Mouse (Mus musculus) adrenal gland, adult 18-20 months (tissue): ENCODE data around the gene Acot7. TPM values are rescaled to one million over a fixed set of nuclear protein-coding genes. Genes with fewer than 3 reads are reported as not detected.
A peak's percentile ranks its signal among the peaks of the same experiment; 100 is the strongest.

Experiments used
- DNase-seq, 2 experiments: peaks; one replicate each; pipeline ENCODE4 v3.0.0; 2021 to 2022; ENCODE audit warnings: low spot score in 2 of 2
- total RNA-seq, 2 experiments: library from RNA; stranded (reverse); gene quantifications; 1 replicate in 1 of 2; 2 replicates in 1 of 2; pipeline ENCODE4 v1.2.3; 2021

The Acot7 gene
- total RNA-seq, 2 experiments from 2014 or later: 45.7 to 54.0 TPM

- DNase-seq: no peak
Observed at GRCm38 (mm10) chr4:152270599-152270998, 92.7 kb downstream of the Acot7 start.

GRCm38 (mm10) chr4:152271334-152271733 is 93.4 kb downstream of the Acot7 start:
- no peak for DNase-seq

- no peak for DNase-seq
Observed at GRCm38 (mm10) chr4:152272006-152272405, 94.1 kb downstream of the Acot7 start.

GRCm38 (mm10) chr4:152272449-152273049 is 94.6 kb downstream of the Acot7 start:
- no peak for DNase-seq

GRCm38 (mm10) chr4:152273191-152273590 is 95.3 kb downstream of the Acot7 start:
- no peak for DNase-seq

GRCm38 (mm10) chr4:152273621-152274236 is 95.8 kb downstream of the Acot7 start, which contains the start of gene Gpr153:
Gene Gpr153, plus strand, starts transcription at chr4:152274232.
- DNase-seq: peak; percentile 41 to 64

GRCm38 (mm10) chr4:152274681-152275131 is 96.8 kb downstream of the Acot7 start:
- DNase-seq: no peak

- DNase-seq: no peak
Observed at GRCm38 (mm10) chr4:152276389-152277347, 98.7 kb downstream of the Acot7 start.

- no peak for DNase-seq
Observed at GRCm38 (mm10) chr4:152277916-152278315, 100.0 kb downstream of the Acot7 start.

- DNase-seq: no peak
Observed at GRCm38 (mm10) chr4:152278986-152279385, 101.1 kb downstream of the Acot7 start.

- DNase-seq: no peak
Observed at GRCm38 (mm10) chr4:152281601-152282000, 103.7 kb downstream of the Acot7 start.

- no peak for DNase-seq
Observed at GRCm38 (mm10) chr4:152282721-152283120, 104.8 kb downstream of the Acot7 start.

GRCm38 (mm10) chr4:152283186-152283950 is 105.4 kb downstream of the Acot7 start:
- DNase-seq: peak; percentile 87 to 91

GRCm38 (mm10) chr4:152285505-152285904 is 107.6 kb downstream of the Acot7 start:
- DNase-seq: peak; percentile 42 to 58

GRCm38 (mm10) chr4:152286183-152286582 is 108.2 kb downstream of the Acot7 start:
- DNase-seq: no peak

GRCm38 (mm10) chr4:152286887-152287286 is 109.0 kb downstream of the Acot7 start:
- peak; percentile 56 to 64 for DNase-seq

GRCm38 (mm10) chr4:152287317-152288120 is 109.6 kb downstream of the Acot7 start:
- no peak for DNase-seq

GRCm38 (mm10) chr4:152288398-152288945 is 110.5 kb downstream of the Acot7 start:
- no peak for DNase-seq

GRCm38 (mm10) chr4:152290385-152290784 is 112.5 kb downstream of the Acot7 start:
- no peak for DNase-seq

- no peak for DNase-seq
Observed at GRCm38 (mm10) chr4:152290991-152291390, 113.1 kb downstream of the Acot7 start.
